Mouse (Mus musculus) cerebellum, adult 11-12 months (tissue): ENCODE measurements at regions not wholly inside any gene's neighbourhood (a gene's known extent, or its start where the extent isn't known, plus 50 kb on each side); places are given as distances from the start of the nearest gene placed in this dataset.

ENCODE experiments used
- DNase-seq: peaks from one replicate; pipeline ENCODE4 v3.0.0; 2022

DNA sequence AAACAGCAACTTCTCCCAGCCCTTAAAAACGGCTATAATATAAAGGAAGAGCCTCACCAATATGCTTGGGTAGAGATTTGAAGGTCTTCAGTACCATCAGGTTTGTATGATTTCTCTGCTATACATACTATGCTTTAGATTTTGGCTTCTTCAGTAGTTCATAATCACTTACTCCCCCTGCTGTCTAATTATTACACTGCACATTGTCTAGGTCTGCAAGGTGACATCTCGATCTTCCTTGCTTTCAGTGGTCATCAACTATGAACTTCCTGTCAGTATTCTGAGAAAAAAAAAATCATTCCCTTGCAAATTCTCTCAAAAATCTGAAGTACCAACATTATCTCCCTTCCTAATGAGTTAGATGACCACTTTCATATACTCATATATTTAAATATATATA, 225.4 kb upstream of the Galnt5 start:
- DNase-seq, result no peak

- DNase-seq, result no peak
These were observed 221.5 kb upstream of the Galnt5 start for GRCm38 (mm10) chr2:57776154-57776553.

- no peak for DNase-seq
These were observed 216.8 kb upstream of the Galnt5 start for GRCm38 (mm10) chr2:57780836-57781235.

DNA sequence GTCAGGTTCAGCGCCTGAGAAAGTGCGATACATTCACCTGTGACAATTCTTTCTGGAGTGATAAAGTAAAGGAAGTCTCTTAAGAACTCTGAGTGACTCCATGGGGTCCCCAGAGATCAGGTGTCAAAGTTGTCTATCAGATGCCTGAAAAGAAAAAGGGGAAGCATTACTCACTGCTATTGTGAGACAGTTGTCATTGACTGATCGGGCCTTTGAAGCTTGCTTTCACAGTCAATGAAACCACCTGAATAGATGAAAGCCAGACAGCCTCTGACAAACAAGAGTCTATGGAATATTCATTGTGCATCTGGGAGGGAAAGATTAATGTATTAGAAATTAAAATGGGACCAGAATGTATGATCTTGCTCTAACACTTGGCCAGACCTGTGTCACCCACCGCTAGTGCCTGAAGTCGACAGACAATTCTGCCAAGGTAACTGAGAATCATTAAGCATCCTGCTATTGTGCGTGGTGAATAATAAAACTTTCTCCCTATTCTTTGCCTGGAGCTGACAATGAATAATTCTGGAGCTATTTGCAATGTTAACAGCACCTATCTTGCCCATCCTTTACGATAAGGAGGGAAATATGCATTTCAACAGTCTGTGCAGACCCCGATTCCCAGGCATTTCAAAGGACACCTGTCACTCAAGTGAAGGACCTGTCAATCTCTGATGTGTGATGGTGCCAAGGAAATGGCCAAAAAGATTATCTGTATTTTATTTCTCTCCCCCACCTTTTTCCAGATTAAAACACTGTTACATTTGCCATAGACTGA, 204.0 kb upstream of the Galnt5 start:
- no peak for DNase-seq

- DNase-seq, result no peak
These were observed 198.4 kb upstream of the Galnt5 start for GRCm38 (mm10) chr2:57799279-57799678.

DNA sequence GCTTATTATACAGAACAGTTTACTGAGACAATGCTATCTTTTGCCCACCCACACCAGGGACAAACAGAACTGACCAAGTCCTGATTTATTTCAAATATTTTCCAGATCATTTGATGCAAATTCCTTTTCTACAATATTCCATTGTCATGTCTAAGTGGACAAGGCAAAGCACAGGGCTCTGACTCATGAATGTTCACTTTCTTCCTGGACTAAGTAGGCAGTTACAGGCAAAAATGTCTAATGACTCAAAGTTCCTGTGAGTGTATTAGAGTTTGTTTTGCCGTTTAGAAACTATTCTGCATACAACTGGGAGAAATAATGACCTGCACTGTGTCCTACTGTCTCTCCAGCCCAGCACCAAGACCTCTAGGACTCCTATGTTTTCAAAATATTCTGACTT, 189.8 kb upstream of the Galnt5 start:
- DNase-seq, result no peak

- no peak for DNase-seq
These were observed 184.7 kb upstream of the Galnt5 start for GRCm38 (mm10) chr2:57812996-57813395.

GRCm38 (mm10) chr2:57820343-57820742, 177.3 kb upstream of the Galnt5 start:
- no peak for DNase-seq

GRCm38 (mm10) chr2:57820923-57821322, 176.8 kb upstream of the Galnt5 start:
- no peak for DNase-seq

DNA sequence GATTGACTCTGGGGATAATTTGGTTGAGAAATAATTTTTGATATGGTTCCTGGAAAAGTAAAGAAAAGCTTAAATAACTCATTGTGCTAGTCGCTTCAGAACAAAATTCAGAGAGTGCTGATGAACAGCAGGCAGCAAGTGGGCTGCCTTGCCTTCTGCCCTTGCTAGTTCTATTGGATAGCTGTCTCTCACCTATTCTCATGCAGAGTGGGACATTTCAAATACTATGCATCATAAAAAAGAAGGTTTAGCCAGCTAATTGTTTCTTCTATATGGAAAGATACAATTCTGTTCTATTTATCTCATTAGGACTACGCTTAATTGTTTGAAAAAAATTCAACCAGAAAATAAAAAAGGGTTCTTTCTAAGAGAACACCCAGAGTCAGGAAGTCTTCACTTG, 169.4 kb upstream of the Galnt5 start:
- no peak for DNase-seq

- DNase-seq, result peak; percentile 8
These were observed 164.9 kb upstream of the Galnt5 start for GRCm38 (mm10) chr2:57832565-57833355.

DNA sequence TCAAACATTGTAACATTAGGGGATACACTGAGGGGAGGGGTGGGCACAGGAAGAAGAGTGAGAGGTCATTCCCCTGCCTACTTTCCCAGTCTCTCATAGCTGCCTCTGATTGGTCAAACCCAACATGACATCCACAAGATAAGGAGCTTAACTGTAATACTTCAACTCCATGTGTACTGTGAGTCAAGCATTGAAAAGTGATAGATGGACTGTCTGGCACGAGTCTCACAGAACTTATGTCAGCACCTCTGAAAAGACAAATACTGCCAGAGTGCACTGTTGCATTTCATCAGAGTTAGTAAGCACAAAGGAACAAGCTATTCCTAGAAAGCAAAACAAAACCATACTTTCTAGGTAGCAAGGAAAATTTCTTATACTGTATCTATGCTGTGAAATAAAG, 152.5 kb upstream of the Galnt5 start:
- DNase-seq, result no peak

DNA sequence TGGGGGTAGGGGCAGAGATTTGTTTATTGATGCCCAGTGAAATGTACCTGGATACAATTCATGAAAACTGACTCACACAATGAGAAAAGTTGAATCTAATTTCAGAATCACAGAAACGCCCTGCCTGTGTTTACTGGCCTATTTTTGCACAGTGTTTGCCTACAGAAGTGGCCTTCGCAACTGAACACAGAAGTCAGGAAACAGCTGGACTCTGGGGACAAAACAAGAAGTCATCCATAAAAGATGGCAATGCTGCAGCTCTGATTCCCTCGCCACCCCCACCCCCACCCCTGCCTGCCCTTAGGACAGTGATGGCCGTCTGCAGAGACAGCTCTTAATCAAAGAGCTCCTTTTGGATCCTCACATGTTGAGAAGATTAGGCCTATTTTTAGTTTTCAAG, 150.0 kb upstream of the Galnt5 start:
- no peak for DNase-seq

DNA sequence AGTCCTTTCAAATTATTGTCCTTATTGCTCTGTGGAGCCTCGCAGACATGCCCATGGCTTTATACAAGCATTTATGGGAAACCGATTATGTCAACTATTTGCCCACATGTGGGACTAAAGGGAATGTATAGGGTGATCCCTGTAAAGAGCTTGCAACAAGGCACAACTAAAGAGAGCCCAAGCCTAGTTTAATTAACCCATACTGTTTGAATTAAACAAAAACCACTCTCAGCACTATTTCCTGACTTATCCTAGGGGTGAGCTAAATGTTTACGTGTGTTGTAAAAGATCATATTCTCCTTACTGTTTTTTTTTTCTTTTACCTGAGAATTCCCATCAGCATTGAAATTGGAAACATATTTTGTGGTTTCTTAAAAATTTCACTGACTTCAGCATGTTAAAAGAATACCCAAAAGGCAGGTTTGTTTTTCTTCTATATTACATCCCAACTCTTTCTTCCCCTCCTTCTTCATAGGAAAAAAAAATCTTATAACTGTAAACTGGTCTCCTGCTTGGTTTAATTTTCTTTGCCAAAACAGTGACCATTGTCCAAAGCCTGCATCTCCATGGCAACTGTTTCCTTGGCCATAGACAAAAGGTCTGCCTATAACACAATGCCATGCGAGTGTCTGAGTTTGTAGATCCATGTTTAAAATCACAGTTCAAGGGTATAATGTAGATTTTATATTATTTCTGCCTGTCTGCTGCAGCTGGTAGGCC, 148.2 kb upstream of the Galnt5 start:
- DNase-seq, result no peak

DNA sequence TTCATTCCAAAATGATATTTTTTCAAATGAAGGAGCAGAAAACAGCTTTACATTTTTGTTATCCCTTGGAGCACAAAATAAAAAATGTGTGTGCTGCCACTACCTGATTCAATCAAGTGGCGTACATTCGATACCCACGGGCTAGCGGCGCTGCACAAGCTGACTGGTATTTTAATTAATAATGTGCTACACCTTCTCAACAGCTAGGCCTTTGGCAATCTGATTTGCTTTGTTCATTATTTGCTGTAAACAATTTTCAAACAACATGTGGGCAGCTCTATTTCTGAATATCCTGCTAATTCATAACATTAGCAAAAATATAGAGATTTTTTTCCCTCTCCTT, 147.7 kb upstream of the Galnt5 start:
- DNase-seq, result no peak

DNA sequence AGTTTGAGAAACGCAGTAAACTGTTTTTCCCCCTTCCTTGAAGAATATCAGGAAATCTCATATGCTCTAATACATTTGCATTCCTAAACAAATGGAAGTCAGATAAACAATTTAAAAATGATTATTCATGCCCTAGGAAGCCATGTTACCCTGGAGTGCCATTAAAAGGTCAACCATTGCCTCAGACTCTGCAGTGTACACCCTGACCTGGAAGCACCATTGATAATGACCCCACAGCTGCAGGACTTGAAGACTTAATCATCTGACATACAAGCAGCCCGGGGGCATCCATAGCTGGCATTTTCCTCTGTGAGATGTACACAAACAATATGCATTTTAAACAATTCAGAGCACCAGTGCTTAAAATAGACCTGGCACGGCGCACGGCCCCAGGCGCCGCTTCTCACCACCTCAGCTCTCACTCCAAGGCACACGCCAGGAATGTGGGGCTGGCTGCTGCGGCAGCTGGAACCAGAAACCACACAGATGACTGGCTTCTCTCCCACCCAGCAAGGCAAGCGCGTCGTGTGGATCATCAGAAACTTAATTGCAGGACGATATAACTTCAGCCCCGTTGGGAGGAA, 141.1 kb upstream of the Galnt5 start:
- no peak for DNase-seq

DNA sequence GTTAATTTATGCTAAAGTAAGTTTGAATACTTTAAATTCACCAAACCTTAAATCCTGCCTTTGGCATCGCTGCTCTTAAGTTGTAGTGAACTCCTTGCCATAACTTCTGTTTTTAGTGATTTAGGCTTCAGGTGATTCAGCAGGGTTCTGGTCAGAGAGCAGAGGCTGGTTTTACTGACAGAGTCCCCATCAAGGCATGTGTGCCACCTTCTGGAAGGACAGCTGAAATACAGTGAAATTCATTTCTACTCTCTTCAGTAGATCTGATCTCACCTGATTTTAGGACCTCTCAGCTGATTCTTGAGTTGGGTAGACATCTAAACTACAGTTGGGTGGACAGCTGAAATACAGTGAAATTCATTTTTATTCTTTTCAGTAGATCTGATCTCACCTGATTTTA, 132.4 kb upstream of the Galnt5 start:
- DNase-seq, result no peak

DNA sequence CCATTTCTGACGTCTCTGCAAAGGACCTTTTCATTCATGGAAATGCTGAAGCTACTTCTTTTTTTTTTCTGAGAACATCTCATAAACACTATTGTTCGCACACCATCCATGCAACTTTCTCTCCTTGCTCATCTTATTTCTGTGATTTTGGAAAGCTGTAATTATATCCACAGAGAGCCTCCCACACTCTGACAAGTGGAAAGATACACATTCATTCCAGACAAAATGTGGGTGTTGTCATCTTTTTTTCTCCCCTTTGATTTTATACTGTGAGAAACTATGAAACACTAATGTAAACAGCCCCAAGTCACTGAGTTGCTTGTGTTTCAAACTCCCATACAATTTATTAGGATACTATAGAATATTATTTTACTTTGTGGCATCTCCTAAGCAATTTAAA, 129.6 kb upstream of the Galnt5 start:
- DNase-seq, result no peak

DNA sequence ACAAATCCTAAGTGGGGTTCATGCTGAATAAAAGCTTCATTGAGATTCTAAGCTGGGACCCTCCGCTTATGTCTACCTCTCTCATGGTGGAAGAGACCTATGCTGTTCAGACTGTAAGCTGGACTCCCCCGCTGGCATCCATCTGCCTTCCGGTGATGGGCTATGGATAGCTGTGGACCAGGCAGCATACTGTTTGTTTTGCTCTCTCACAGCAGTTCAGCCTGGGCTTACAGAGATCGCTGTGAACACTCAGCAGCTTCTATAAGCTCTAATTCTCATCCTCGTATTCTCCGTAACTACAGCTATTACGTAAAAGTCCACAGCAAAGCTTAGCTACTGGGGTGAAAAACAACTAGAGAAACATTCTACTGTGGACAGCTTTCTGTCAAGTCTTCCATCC, 97.5 kb upstream of the Galnt5 start:
- peak; percentile 77 for DNase-seq

DNA sequence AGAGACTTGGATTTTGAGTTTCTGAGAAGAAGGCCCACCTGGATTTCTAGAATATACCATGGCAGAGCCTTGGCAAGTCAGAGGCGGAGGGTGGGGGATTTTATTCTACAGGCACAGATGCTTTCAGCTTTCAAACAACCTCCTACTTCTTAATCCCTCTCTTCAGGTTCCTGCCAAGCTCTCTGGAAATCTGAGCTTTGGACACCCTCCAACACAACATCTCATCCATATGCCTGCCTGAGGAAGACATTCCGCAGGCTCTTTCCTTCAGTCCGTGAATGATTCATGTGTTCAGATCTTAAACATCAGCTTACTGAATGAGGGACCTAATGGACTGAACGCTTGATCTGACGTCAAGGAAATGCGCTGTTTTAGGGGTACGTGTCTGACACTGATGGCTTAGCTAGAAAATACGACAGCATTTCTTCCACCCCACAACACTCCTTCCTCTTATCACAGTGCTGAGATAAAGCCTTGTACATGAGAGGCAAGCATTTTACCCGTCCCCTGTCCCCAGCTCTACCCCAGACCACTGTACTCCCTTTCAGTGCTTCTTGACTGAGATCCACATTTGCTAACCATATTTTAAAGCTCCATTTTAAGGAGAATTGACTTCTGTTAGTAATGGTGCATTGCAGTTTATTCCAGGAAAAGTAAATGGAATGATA, 97.0 kb upstream of the Galnt5 start:
- DNase-seq, result peak; percentile 88

GRCm38 (mm10) chr2:57905184-57905583, 92.5 kb upstream of the Galnt5 start:
- DNase-seq, result peak; percentile 79

DNA sequence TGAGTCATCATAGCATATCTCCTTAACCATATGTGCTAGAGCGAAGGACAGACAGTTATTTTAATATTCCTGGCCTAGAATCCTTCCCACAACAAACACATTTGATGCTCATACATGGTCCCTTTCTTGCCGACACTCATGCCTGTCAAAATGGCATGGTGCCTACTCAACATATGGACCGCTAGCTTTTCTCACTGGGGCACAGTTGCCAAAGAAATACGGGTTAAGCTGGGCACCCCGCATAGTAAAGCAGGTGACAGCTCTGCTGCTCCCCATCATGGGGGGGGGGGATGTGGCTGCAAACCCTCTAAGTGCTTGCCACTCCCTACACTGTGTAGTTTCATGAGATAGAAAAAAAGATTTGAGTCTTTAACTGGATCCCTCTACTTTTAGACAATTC, 90.7 kb upstream of the Galnt5 start:
- peak; percentile 95 for DNase-seq

DNA sequence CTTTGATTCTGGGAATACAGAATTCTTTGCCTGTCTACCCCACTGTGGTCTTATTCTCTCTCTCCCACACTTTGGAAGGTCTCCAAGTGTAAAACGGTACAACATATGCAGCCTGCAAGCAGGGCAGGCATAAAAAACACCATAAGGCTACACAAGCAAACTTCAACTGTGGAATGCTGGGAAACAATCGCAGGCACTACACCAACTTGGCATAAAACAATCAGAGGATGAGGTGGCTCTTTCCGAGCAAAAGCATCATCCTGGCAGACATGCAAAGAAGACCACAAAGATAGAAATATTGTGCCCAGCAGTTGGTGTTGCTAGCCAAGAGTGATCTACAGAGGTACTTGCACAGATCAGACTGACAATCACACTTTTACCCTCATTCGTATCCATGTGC, 88.0 kb upstream of the Galnt5 start:
- peak; percentile 52 for DNase-seq
